Mouse (Mus musculus): ENCODE data around the gene Cpxm1.
A peak's percentile ranks its signal among the peaks of the same experiment; 100 is the strongest.

The Cpxm1 gene

GRCm38 (mm10) chr2:130397186-130397985 is at the start of gene Cpxm1:
Gene Cpxm1, minus strand, starts transcription at chr2:130397574.
- no peak for DNase-seq (ENCODE audit: extremely low read depth, low read depth, low spot score)

- DNase-seq (ENCODE audit: extremely low read depth, low read depth, low spot score) = no peak
These were observed 44.8 kb upstream of the Cpxm1 start for GRCm38 (mm10) chr2:130442162-130442561.

GRCm38 (mm10) chr2:130439840-130440480 is 42.6 kb upstream of the Cpxm1 start:
- no peak for DNase-seq (ENCODE audit: extremely low read depth, low read depth, low spot score)

GRCm38 (mm10) chr2:130438861-130439260 is 41.5 kb upstream of the Cpxm1 start:
- no peak for DNase-seq (ENCODE audit: extremely low read depth, low read depth, low spot score)

DNA sequence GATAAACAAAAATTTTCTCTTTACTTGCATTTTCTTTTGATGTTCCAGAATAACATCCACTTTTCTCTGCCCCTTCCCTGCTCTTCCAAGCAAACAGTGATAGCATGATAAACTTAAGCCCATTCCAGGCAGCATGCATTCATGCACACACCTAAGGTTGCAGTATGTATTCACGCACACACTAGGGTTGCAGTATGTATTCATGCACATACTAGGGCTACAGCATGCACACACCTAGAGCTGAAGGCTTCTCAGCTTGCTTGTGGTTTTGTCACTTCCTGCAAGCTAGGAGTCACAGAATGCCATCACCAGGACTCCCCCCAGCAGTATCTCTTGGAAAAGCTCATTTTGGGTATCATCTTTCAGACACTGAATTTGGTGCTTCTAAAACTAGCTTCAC is 39.4 kb upstream of the Cpxm1 start:
- no peak for DNase-seq (ENCODE audit: extremely low read depth, low read depth, low spot score)

- DNase-seq (ENCODE audit: extremely low read depth, low read depth, low spot score) = no peak
These were observed 35.8 kb upstream of the Cpxm1 start for GRCm38 (mm10) chr2:130433152-130433551.

GRCm38 (mm10) chr2:130432157-130432556 is 34.8 kb upstream of the Cpxm1 start:
- DNase-seq (ENCODE audit: extremely low read depth, low read depth, low spot score) = no peak

DNA sequence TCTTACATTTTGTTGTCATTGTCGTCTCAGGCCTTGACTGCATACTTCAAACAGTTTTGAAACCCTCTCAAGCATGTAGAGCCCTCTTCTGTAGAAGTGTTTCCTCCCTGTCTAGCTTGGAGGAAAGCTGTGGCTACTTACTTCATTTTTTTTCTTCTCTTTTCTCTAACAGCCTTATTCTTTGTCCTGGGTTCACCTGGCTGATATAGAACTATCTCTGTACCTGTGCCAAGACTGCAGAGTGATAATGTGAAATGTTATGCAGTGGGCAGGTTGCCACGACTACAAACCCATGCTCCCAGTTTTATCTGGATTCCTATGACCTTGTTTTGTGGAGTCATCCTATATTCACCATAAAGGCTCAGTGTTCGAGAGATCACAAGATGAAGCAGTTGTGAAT is 33.1 kb upstream of the Cpxm1 start:
- no peak for DNase-seq (ENCODE audit: extremely low read depth, low read depth, low spot score)

DNA sequence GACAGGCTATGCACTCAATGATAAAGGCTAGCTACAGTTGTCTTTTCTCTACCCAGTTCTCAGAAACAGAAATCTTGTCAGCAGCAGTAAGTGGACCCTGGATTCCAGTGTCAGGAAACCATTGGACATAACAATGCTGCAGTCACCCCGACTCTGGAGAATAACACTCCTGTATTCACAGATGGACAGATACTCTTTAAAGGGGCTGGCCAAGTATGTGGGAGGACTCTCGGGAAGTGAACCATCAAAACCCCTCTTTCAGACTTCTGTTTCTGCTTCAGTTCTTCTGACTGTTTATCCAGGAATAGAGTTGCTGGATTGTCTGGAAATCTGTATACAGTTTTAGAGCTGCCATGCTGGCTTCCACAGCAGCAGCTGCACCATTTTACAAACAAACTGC is 32.5 kb upstream of the Cpxm1 start:
- DNase-seq (ENCODE audit: extremely low read depth, low read depth, low spot score) = no peak

DNA sequence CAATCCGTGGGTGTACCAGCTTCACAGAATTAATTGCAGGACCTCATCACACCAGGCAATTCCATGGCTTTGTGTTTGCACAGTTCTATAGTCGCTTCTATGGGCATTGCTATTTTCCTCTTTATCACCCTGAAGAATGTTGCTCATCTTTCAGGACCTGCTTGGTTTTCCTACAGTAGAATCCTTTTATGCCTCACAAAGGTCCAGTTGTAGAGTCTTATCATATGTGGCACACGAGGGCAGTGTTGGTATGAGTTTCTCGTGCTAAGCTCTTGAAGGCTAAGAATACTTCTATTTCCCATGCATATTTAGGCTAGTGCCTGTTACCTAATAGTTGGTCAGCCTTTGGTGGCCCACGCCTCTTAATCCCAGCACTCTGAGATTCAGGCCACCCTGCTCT is 27.7 kb upstream of the Cpxm1 start:
- no peak for DNase-seq (ENCODE audit: extremely low read depth, low read depth, low spot score)

- DNase-seq (ENCODE audit: extremely low read depth, low read depth, low spot score) = peak; percentile 31
These were observed 26.9 kb upstream of the Cpxm1 start, which contains the start of the genes Vps16 and Pced1a for GRCm38 (mm10) chr2:130424126-130424853. Gene Vps16, plus strand, starts transcription at chr2:130424339. Gene Pced1a, minus strand, starts transcription at chr2:130424701.

- DNase-seq (ENCODE audit: extremely low read depth, low read depth, low spot score) = no peak
These were observed 26.2 kb upstream of the Cpxm1 start for GRCm38 (mm10) chr2:130423397-130424125.

DNA sequence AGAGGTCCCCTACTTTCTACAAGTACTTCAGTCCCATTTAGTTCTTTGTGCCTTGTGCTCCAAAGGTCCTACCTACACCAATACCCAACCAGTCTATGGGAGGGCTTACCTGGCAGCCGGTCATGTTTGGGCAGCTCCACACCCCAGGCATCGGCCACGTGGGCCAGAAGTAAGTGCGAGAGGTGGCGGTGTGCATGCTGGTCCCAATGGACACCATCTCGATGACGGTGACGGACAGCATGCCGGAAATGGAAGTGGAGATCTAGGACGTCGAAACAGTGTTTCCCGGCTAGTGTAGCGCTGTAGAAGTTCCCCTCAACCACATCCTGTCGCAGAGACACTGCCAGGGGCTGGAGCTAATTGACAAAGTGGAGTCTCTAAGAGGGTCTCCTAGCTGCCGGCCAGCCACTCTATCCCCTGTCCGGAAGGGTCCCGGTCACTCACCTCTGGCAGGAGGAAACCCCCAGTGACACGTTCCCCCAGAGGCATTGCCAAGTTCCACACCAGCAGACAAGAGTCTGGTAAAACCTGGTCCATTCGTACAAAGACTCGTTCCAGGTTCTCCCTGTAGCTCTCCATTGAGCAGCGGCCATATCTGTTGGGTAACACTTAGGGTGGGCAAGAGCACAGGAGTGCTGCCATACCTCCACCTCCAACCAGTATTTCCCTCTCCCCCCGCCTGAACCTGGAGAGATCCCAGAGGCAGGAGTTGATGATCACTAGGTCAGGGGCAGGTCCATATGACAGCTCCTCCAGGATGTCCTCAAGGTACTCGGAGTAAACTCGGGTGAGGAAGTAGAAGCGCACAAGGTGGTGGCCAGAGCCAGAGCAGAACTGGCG is 24.6 kb upstream of the Cpxm1 start:
- DNase-seq (ENCODE audit: extremely low read depth, low read depth, low spot score) = no peak

DNA sequence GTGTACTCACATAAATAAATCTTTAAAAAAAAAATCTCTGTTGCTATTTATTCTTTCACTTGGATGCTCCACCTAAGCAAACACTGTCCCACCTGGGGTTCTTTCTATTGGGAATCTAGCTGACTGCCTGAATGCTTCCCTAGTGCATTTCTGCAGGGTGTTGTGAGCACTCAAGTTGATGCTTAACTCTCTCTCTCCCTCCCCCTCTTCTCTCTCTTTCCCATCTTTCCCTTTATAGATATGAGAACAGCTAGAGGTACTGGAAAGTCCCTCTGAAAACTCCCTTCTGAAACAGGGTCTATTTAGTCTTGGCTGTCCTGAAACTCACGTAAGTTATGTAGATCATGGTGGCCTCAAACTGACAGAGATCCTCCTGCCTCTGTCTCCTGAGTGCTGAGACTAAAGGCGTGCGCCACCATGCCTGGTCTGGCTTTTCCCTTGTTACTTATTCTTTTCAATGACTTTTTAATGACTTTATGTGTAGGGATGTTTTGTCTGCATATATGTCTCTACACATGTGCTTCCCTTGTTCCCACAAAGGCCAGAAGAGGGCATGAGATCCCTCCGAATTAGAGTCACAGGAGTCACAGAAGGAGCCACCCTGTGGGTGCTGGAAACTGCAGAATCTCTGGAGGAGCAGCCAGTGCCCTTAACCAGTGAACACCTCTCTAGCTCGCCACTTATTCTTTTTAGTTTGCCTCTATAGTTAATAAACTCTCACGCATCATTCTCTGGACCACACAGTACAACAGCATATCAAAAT is 16.9 kb upstream of the Cpxm1 start:
- DNase-seq (ENCODE audit: extremely low read depth, low read depth, low spot score) = no peak

GRCm38 (mm10) chr2:130412775-130413174 is 15.4 kb upstream of the Cpxm1 start:
- DNase-seq (ENCODE audit: extremely low read depth, low read depth, low spot score) = no peak

GRCm38 (mm10) chr2:130411558-130412495 is 14.5 kb upstream of the Cpxm1 start:
- no peak for DNase-seq (ENCODE audit: extremely low read depth, low read depth, low spot score)

DNA sequence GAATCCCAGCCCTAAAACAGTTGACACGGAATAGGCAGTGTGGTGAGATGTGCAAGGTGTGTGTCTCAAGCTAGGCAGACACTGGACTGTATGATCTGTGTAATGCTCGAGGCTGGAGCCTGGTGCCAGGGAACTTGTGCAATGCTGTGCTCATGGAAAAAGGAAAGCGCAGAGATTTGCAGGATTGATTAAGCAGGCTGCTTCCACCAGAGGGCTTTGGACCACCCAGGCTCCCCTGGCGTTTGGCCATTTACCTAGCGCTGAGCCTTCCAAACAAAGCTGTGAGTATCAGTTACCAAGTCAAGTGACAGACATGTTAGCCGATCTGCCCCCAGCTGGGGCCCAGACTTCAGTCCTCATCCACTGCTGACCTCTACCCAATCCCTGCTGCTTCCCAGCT is 10.8 kb upstream of the Cpxm1 start:
- DNase-seq (ENCODE audit: extremely low read depth, low read depth, low spot score) = peak; percentile 40

- no peak for DNase-seq (ENCODE audit: extremely low read depth, low read depth, low spot score)
These were observed 8.8 kb upstream of the Cpxm1 start, which contains the start of gene Tmem239 for GRCm38 (mm10) chr2:130406178-130406577. Gene Tmem239, plus strand, starts transcription at chr2:130406478.

Data from fat pad, adult 2 months (tissue).